Mouse (Mus musculus) left cerebral cortex, adult 2 months (tissue): ENCODE results near the gene Eif4e3. TPM values are rescaled to one million over a fixed set of nuclear protein-coding genes. Genes with fewer than 3 reads are reported as not detected.

ENCODE experiments used
- DNase-seq, 2 experiments: peaks; one replicate each; pipeline ENCODE4 v3.0.0; 2021 to 2022; ENCODE audit warnings: low spot score in 2 of 2, mixed read lengths in 1 of 2; ENCODE audit errors: extremely low spot score in 1 of 2
- H3K27ac ChIP-seq: fragments of 200-600 bp; 2 replicates; pipeline ENCODE4 v1.8.1; 2022
- H3K4me3 ChIP-seq: fragments of 200-600 bp; 2 replicates; pipeline ENCODE4 v1.8.1; 2022
- CTCF ChIP-seq: fragments of 200-600 bp; IDR thresholded peaks from 2 replicates; pipeline ENCODE4 v1.8.1; 2022; ENCODE audit warnings: antibody characterized with exemption, mild to moderate bottlenecking, moderate library complexity
- intact Hi-C: fragments of 180-260 bp; cut with DNase I; formaldehyde crosslinking; loops from one replicate; pipeline ENCODE4 v1.15.1; 2025
- total RNA-seq, 2 experiments: library from RNA; stranded (reverse); gene quantifications; 2 replicates each; pipeline ENCODE4 v1.2.3; 2021

Gene Eif4e3
- total RNA-seq, 2 experiments from 2014 or later = 18.5 to 20.3 TPM

- TF ChIP-seq CTCF = no peak
- H3K4me3 ChIP-seq = no peak overlapping the region
- intact Hi-C loops = no loop called here
- no peak for DNase-seq
- no peak overlapping the region for H3K27ac ChIP-seq
Observed at GRCm38 (mm10) chr6:99636121-99636520, 30.4 kb downstream of the Eif4e3 start.

DNA sequence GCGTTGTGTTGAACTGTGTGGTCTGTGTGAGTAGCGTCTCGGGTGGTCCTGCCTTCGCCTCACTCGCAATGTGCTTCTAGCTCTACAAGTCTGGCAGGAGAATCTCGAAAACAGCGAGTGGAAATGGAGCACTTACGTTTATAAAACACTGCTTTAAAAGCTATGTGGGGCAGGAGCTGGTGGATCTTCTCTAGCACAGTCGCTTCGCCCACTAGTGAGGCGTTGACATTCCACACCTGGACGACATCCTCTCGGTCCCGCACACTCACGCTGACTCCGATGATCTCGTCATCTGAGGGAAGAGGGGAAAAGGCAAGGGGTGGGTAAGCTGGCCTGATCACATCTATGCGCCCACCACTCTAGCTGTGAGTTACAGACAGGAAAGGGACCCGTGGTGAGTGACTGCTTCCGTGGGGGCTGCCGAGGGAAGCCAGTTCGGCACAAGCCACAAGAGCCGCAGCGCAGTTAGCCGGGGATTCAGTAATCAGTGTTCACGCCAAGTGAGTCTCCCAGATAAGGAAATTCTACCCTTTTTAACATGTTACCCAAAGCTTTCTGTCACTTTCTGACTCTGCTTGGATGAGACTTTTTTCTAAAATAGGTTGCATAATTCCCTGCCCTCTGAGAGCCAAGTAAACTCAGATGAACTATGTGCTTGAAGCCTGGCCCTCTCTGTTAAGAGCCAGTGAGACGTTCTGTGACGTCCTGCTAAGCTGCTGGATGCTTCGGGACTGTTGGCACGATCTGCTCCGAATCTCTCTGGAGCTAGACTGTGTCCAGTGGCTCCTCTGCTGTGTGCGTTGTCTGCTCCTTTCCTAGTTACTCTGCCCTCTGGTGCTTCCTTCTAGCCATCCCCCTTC is 34.2 kb downstream of the Eif4e3 start:
- H3K27ac ChIP-seq = no peak overlapping the region
- H3K4me3 ChIP-seq = no peak overlapping the region
- TF ChIP-seq CTCF = no peak
- DNase-seq = no peak
- intact Hi-C loops = no loop called here

DNA sequence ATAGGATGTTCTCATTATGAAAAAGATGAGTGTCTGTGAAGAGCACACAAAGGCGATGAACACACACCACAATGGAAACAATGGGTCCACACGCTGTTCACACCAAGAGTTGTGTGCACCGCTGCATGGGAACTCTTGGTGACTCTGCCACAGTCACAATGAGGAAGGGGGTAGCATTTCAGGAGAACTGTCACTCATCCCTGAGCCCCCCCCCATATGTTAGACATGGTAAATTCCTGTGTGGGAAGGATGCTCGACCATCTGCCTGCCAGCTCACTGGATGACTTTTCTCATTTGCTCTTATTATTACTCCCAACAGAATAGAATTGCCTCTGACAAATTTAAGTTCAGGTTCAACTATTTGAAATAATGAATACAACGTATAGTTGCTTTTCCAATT is 34.9 kb downstream of the Eif4e3 start:
- intact Hi-C loops = no loop called here
- TF ChIP-seq CTCF = no peak
- Histone ChIP-seq H3K27ac (no peak overlapping the region), H3K4me3 (no peak overlapping the region)
- DNase-seq = no peak

DNA sequence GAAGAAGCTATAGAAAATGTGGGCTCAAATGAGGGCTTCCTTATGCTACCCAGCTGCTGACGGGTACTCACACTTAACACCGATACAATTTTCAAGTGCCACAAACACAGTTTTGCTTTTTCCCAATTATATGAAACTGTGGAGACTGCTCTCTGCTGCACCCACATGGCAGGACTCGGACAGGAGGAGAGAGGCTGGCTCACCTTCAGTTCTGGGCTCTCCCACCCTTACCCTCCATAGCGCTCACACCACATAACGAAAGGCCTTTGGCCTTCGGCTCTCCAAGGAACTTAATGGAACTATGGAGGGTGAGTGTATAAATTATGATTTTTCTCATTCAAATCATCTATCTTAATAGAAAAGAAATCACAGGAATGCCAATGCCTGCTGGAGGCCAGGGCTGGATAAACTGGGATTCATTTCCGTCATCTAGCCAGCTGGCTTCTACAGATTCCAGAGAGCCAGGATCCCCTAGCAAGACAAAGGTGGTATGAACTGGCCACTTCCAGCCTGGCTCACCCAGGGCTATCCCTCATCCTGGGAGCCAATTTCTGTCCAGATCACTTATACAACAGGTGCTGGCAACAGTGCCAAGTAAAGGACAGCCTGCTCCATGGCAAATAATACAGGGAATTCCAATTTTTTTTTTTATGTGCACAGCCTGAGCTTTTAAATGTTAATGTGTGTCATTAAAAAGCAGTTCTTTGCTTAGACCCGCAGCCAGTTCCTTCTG is 36.7 kb downstream of the Eif4e3 start:
- no peak overlapping the region for H3K27ac ChIP-seq
- peak; percentile 32 for TF ChIP-seq CTCF
- no peak for DNase-seq
- intact Hi-C loops = no loop called here
- no peak overlapping the region for H3K4me3 ChIP-seq

DNA sequence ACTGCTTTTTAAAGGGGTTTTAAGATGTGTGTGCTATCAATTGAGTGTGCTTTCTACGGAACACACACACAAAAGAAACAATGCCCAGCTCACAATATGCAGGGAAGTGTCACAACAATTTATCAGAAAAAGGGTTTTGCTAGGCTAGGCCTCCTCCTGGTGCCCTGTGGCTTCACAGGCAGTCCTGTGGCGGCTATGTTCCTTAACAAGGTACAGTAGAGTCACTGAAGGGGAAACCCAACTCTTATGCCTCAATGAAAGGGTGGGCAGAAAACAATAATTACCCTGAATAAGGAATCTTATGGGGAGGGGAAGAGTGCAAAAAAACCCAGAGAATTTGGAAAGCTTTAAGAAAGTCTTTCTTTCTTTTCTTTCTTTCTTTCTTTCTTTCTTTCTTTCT is 40.2 kb downstream of the Eif4e3 start:
- H3K27ac ChIP-seq = no peak overlapping the region
- no peak overlapping the region for H3K4me3 ChIP-seq
- intact Hi-C loops = no loop called here
- no peak for TF ChIP-seq CTCF
- DNase-seq = no peak

DNA sequence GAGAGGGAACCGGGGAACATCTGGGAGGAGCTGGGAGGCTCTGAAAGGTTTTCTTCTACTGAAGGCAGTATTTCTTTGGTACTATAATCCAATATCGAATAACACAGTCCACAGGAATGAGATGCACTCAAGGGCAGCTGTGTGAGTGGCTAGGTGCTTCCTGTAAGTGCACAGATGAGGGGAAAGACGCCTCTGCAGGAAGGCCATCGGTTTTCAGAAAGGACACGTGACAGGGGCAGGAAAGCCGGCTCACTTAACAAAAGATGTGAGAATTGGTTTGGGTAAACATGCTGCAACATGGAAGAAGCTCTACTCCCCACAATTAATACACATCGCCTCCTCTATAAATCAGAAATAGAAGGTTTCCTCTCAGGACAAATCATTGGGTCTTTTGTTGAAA is 40.8 kb downstream of the Eif4e3 start:
- no peak for TF ChIP-seq CTCF
- no peak for DNase-seq
- Histone ChIP-seq H3K4me3 (no peak overlapping the region), H3K27ac (no peak overlapping the region)
- intact Hi-C loops = no loop called here

DNA sequence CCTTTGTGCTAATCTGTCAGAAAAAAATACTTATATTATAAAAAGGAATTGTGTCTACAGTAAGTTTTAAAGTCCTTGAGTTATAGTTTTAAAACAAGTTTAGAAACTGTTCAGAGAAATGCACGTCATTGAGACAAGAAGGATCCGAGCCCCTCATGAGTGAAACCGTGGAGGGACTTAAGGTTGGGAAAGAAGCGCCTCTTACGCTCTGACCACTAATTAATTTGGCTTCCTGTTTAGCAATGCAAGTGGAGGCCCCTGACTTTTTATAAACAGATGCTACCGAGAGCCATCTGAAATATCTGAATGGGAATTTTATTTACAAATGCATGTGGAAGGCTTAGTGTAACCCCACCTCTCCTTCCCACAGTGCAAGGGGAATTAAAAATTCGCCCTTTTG is 41.3 kb downstream of the Eif4e3 start:
- Histone ChIP-seq H3K4me3 (no peak overlapping the region), H3K27ac (no peak overlapping the region)
- TF ChIP-seq CTCF = no peak
- no peak for DNase-seq
- intact Hi-C loops = no loop called here

DNA sequence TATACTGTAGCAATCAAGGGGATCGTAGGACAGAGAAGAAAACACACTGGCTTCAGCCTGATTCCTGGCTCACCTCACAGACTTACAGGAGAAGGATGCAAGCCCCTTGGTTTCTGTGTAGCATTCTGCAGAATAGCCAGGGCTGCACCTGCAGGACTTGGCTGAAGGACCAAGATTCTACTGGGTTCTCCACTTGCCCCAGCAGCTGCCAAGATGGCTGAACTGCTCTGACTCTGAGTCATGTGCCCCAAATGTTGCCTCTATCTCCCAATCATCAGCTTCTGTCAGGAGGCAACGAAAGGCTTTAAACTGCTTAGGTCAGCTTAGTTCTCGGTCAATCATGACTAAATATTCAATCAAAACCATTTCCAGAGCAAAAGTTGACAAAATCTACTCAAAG is 42.0 kb downstream of the Eif4e3 start:
- Histone ChIP-seq H3K27ac (no peak overlapping the region), H3K4me3 (no peak overlapping the region)
- intact Hi-C loops = no loop called here
- DNase-seq = no peak
- TF ChIP-seq CTCF = no peak

- Histone ChIP-seq H3K4me3 (no peak overlapping the region), H3K27ac (no peak overlapping the region)
- intact Hi-C loops = no loop called here
- TF ChIP-seq CTCF = peak; percentile 52
- DNase-seq = no peak
Observed at GRCm38 (mm10) chr6:99623641-99624040, 42.9 kb downstream of the Eif4e3 start.

DNA sequence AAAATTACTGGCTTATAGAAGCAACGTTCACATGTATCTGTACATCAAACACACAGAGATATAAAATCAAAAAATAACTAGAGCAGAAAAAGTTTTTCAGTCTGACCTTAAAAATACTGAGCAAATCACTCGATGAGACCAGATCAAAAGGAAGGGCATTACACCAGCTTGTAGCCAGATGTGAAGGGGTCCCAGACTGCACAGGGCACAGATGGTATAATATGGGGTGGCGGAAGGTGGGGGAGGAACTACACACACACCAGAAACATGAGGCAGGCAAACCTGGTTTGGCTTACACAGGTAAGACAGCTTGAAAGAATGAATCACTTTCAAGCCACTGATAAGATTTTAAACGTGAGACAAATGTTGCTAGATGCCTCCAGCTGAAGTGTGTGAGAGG is 45.4 kb downstream of the Eif4e3 start:
- intact Hi-C loops = no loop called here
- no peak for TF ChIP-seq CTCF
- no peak overlapping the region for H3K27ac ChIP-seq
- H3K4me3 ChIP-seq = no peak overlapping the region
- DNase-seq = no peak

DNA sequence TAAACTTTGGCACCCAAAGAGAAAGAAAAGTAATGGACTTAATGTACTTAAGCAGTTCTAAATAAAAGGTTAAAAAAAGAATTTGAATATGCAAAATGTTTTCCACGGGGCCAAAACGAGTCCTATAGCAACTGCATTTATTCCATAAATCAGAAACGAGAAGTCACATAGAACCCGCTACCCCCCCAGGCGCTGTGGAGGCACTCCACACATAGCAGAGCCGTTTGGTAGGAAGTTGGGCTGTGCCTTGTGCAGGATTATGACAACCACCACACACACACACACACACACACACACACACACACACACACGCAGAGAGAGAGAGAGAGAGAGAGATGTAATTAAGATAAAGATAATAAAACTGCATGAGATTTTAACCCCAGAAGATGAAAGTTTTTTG is 46.1 kb downstream of the Eif4e3 start:
- Histone ChIP-seq H3K27ac (no peak overlapping the region), H3K4me3 (no peak overlapping the region)
- DNase-seq = no peak
- TF ChIP-seq CTCF = no peak
- intact Hi-C loops = no loop called here

GRCm38 (mm10) chr6:99619964-99620363 is 46.6 kb downstream of the Eif4e3 start:
- H3K27ac ChIP-seq = no peak overlapping the region
- TF ChIP-seq CTCF = no peak
- H3K4me3 ChIP-seq = no peak overlapping the region
- intact Hi-C loops = no loop called here
- DNase-seq = no peak

DNA sequence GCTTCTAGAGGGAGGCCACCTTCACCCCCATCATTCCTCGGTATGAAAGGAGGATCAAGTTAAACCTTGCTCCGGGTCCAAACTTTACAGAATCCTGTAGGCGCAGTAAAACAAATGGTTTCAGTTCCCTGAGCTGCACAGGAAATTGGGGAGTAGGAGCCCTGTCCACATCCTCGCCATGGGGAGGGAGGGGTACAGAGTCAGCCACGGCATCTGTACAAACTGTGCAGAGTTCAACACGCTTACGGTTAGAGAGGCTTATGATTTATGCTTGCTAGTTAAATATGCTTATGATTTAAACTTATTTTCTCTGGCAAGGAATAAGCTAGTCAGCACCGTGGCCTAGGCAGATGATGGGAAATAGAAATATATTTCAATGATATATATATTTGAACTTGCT is 47.1 kb downstream of the Eif4e3 start:
- TF ChIP-seq CTCF = no peak
- DNase-seq = no peak
- H3K4me3 ChIP-seq = no peak overlapping the region
- no peak overlapping the region for H3K27ac ChIP-seq
- intact Hi-C loops = no loop called here
